Mouse (Mus musculus): ENCODE measurements around the gene Frs2. TPM values are rescaled to one million over a fixed set of nuclear protein-coding genes. Genes with fewer than 3 reads are reported as not detected.

Frs2 gene
- polyA plus RNA-seq, 2 experiments, result 8.8 to 9.2 TPM

DNA sequence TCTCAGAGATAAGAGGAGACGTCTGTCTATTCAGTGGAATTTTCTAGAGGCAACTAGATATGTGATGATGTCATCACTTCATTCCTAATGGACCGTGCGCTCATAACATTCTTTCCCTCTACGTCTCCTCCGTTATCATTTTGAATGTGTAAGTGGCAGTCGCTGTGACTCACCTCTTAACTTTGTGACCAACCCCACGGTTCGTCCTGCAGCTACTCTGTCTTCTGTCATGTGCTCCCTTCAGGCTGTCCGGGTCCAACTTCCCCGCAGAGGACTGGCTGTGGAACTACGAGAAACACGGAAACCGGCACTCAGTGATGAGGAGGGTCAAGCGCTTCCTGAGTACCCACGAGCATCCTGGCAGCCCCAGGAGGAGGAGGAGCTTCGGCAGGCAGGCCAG, 124.6 kb downstream of the Frs2 start:
- TF ChIP-seq EP300 (IDR thresholded peaks at IDR 0.05; ENCODE audit: low read depth), result no peak
- TF ChIP-seq CTCF (IDR thresholded peaks at IDR 0.05; ENCODE audit: low read depth), result no peak
- Histone ChIP-seq H3K27me3 (ENCODE audit: control insufficient read depth, insufficient read depth, low read length) (peaks cover 2% of the 10 kb centered on the region; the same call in 1 of the 2 replicates), H3K36me3 (replicated peaks; ENCODE audit: control insufficient read depth, insufficient read depth, low read depth) (no peaks in the 10 kb centered on the region), H3K4me1 (replicated peaks; ENCODE audit: control insufficient read depth in 2 of 2, insufficient read depth in 2 of 2, low read length in 1 of 2) (no peaks in the 10 kb centered on the region), H3K27ac (no peak overlapping the region), H3K4me3 (ENCODE audit: insufficient read depth in 1 of 2, low read depth in 2 of 2, low read length in 2 of 2) (no peak overlapping the region), H3K9ac (replicated peaks) (no peak overlapping the region), H3K4me2 (ENCODE audit: low read depth) (no peak overlapping the region), H3K9me3 (ENCODE audit: control insufficient read depth, low read length) (no peaks in the 10 kb centered on the region)
- no peak for ATAC-seq (ENCODE audit: insufficient read depth)
- no peak for DNase-seq (ENCODE audit: low read depth in 3 of 3, low spot score in 3 of 3)
- WGBS (ENCODE audit: insufficient replicate concordance), result 32% methylated on average over 16 of the region's 16 CpGs

DNA sequence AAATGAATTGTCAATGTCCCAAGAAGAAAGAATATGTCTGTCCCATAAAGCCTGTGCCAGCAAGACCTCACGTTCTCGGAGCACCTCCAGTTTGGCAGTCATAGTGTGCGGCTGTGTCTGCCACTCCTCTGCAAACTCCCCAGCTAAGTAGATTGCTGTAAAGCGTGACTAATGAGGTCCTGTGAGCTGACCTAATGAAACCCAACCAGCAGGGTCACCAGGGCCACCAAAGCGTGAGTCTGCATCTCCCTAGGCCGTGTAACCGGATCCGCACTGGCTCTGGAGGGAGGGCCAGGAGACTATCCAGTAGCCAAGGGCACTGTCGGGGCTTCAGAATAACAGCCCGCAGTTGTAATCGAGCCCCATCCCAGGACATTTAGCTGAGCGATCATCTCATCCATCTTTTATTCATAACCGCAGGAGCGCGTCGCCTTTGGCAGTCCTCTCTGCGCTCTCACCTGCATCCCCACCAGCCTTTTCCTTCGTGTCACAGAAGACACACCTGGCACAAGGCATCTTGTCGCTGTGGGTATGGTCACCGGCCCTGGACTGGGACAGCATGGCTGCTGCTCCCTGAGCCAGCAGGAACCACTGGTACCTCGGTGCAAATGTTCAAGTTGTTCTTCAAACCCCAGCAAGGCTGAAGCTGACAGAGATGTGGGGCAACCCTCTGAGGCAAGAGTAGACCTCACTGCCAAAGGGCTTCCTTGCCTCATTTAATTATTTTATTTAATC, 127.1 kb downstream of the Frs2 start:
- H3K4me1 ChIP-seq (replicated peaks; ENCODE audit: control insufficient read depth in 2 of 2, insufficient read depth in 2 of 2, low read length in 1 of 2), result no peaks in the 10 kb centered on the region
- no peaks in the 10 kb centered on the region; the same call in none of the 2 replicates for H3K9me3 ChIP-seq (ENCODE audit: control insufficient read depth, low read length)
- H3K36me3 ChIP-seq (replicated peaks; ENCODE audit: control insufficient read depth, insufficient read depth, low read depth), result no peaks in the 10 kb centered on the region
- H3K27ac ChIP-seq, result no peak overlapping the region
- no peak overlapping the region for H3K4me2 ChIP-seq (ENCODE audit: low read depth)
- 47% methylated on average over 21 of the region's 21 CpGs for WGBS (ENCODE audit: insufficient replicate concordance)
- no peak for DNase-seq (ENCODE audit: low read depth in 3 of 3, low spot score in 3 of 3)
- H3K4me3 ChIP-seq (ENCODE audit: insufficient read depth in 1 of 2, low read depth in 2 of 2, low read length in 2 of 2), result no peak overlapping the region
- no peak overlapping the region for H3K9ac ChIP-seq (replicated peaks)
- no peak for ATAC-seq (ENCODE audit: insufficient read depth)
- TF ChIP-seq CTCF (IDR thresholded peaks at IDR 0.05; ENCODE audit: low read depth) (no peak), EP300 (IDR thresholded peaks at IDR 0.05; ENCODE audit: low read depth) (no peak)
- peaks cover 2% of the 10 kb centered on the region; the same call in 1 of the 2 replicates for H3K27me3 ChIP-seq (ENCODE audit: control insufficient read depth, insufficient read depth, low read length)

Other genes starting within 250 kb of the Frs2 start
- 6.2 and 6.6 TPM in 2 replicates for gene Rab3ip, start 197.8 kb downstream of the Frs2 start, polyA plus RNA-seq (2012; rRNA removed)
- 7.4 and 7.5 TPM in 2 replicates for gene Rab3ip, start 197.8 kb downstream of the Frs2 start, polyA plus RNA-seq (2014; fragmentation: Nextera tagmentation; extraction: Ambion mirVana)
- not detected in 2 replicates for gene Gm10271, start 175.9 kb downstream of the Frs2 start, polyA plus RNA-seq (2012; rRNA removed)
- gene Gm10271, start 175.9 kb downstream of the Frs2 start, polyA plus RNA-seq (2014; fragmentation: Nextera tagmentation; extraction: Ambion mirVana), result not detected in 2 replicates
- not detected in 2 replicates for gene Best3, start 162.2 kb downstream of the Frs2 start, polyA plus RNA-seq (2012; rRNA removed)
- not detected in 2 replicates for gene Best3, start 162.2 kb downstream of the Frs2 start, polyA plus RNA-seq (2014; fragmentation: Nextera tagmentation; extraction: Ambion mirVana)
- not detected in 2 replicates for gene Lrrc10, start 103.2 kb downstream of the Frs2 start, polyA plus RNA-seq (2012; rRNA removed)
- gene Lrrc10, start 103.2 kb downstream of the Frs2 start, polyA plus RNA-seq (2014; fragmentation: Nextera tagmentation; extraction: Ambion mirVana), result not detected in 2 replicates
- 78.1 and 137 TPM in 2 replicates for gene Cct2, start 84.7 kb downstream of the Frs2 start, polyA plus RNA-seq (2012; rRNA removed)
- gene Cct2, start 84.7 kb downstream of the Frs2 start, polyA plus RNA-seq (2014; fragmentation: Nextera tagmentation; extraction: Ambion mirVana), result 170 and 181 TPM in 2 replicates
- gene Yeats4, start 76.0 kb upstream of the Frs2 start, polyA plus RNA-seq (2012; rRNA removed), result 23.6 and 36.1 TPM in 2 replicates
- gene Yeats4, start 76.0 kb upstream of the Frs2 start, polyA plus RNA-seq (2014; fragmentation: Nextera tagmentation; extraction: Ambion mirVana), result 42.0 and 48.7 TPM in 2 replicates
- gene 9530003J23Rik, start 90.2 kb upstream of the Frs2 start, polyA plus RNA-seq (2012; rRNA removed), result not detected in 2 replicates
- not detected in 2 replicates for gene 9530003J23Rik, start 90.2 kb upstream of the Frs2 start, polyA plus RNA-seq (2014; fragmentation: Nextera tagmentation; extraction: Ambion mirVana)
- 93.4 and 95.5 TPM in 2 replicates for gene Lyz2, start 133.8 kb upstream of the Frs2 start, polyA plus RNA-seq (2012; rRNA removed)
- 255 and 323 TPM in 2 replicates for gene Lyz2, start 133.8 kb upstream of the Frs2 start, polyA plus RNA-seq (2014; fragmentation: Nextera tagmentation; extraction: Ambion mirVana)
- gene Lyz1, start 144.3 kb upstream of the Frs2 start, polyA plus RNA-seq (2012; rRNA removed), result 0.02 TPM in 1 of 2 replicates, not detected in the other
- gene Lyz1, start 144.3 kb upstream of the Frs2 start, polyA plus RNA-seq (2014; fragmentation: Nextera tagmentation; extraction: Ambion mirVana), result 0.13 and 0.29 TPM in 2 replicates
- gene Cpsf6, start 231.5 kb upstream of the Frs2 start, polyA plus RNA-seq (2012; rRNA removed), result 22.8 and 27.5 TPM in 2 replicates
- 51.7 and 54.5 TPM in 2 replicates for gene Cpsf6, start 231.5 kb upstream of the Frs2 start, polyA plus RNA-seq (2014; fragmentation: Nextera tagmentation; extraction: Ambion mirVana)